Mouse (Mus musculus) gonadal fat pad, adult 2 months (tissue): Measurements from ENCODE around the gene Ofd1. TPM values are rescaled to one million over a fixed set of nuclear protein-coding genes. Genes with fewer than 3 reads are reported as not detected.

Source experiments
- DNase-seq: peaks from one replicate; pipeline ENCODE4 v3.0.0-alpha.2; 2012; ENCODE audit warnings: low read depth
- polyA plus RNA-seq: library from polyadenylated mRNA; depleted of rRNA; stranded (reverse); fragments of >200 nt; gene quantifications from 2 replicates; pipeline ENCODE4 v1.2.3, GENCODE M21; 2012; rRNA removed

The Ofd1 gene
- polyA plus RNA-seq, 1 experiment, result 2.0 TPM

- no peak for DNase-seq
Observed at GRCm38 (mm10) chrX:166360455-166360854, 80.0 kb downstream of the Ofd1 start.

GRCm38 (mm10) chrX:166359927-166360440 is 80.5 kb downstream of the Ofd1 start:
- no peak for DNase-seq

- DNase-seq, result no peak
Observed at GRCm38 (mm10) chrX:166358955-166359354, 81.5 kb downstream of the Ofd1 start.

GRCm38 (mm10) chrX:166356276-166356675 is 84.2 kb downstream of the Ofd1 start:
- DNase-seq, result no peak

- no peak for DNase-seq
Observed at GRCm38 (mm10) chrX:166354913-166355312, 85.6 kb downstream of the Ofd1 start.

- no peak for DNase-seq
Observed at GRCm38 (mm10) chrX:166353412-166353811, 87.1 kb downstream of the Ofd1 start.

GRCm38 (mm10) chrX:166351790-166352189 is 88.7 kb downstream of the Ofd1 start:
- no peak for DNase-seq

- no peak for DNase-seq
Observed at GRCm38 (mm10) chrX:166348634-166349033, 91.9 kb downstream of the Ofd1 start.

- DNase-seq, result no peak
Observed at GRCm38 (mm10) chrX:166348086-166348485, 92.4 kb downstream of the Ofd1 start.

- DNase-seq, result no peak
Observed at GRCm38 (mm10) chrX:166344228-166345015, 96.1 kb downstream of the Ofd1 start.

- DNase-seq, result no peak
Observed at GRCm38 (mm10) chrX:166341795-166342194, 98.7 kb downstream of the Ofd1 start.

Other genes with a start within 250 kb of the Ofd1 start
- 8.9 and 10.0 TPM in 2 replicates for gene Gpm6b, start 201.8 kb downstream of the Ofd1 start, polyA plus RNA-seq
- gene Trappc2, start 130 bp downstream of the Ofd1 start, polyA plus RNA-seq, result 5.3 and 6.3 TPM in 2 replicates
- 10.2 and 11.2 TPM in 2 replicates for gene Rab9, start 39.2 kb upstream of the Ofd1 start, polyA plus RNA-seq
- gene Tceanc, start 77.9 kb upstream of the Ofd1 start, polyA plus RNA-seq, result 1.5 and 2.4 TPM in 2 replicates
- gene Egfl6, start 145.0 kb upstream of the Ofd1 start, polyA plus RNA-seq, result 2.9 and 5.2 TPM in 2 replicates